Mouse (Mus musculus) effector memory CD4-positive, alpha-beta T cell, adult 7 months (primary cell): Measurements from ENCODE around the gene Ofd1. TPM values are rescaled to one million over a fixed set of nuclear protein-coding genes. Genes with fewer than 3 reads are reported as not detected.

ENCODE experiments used
- polyA plus RNA-seq: library from polyadenylated mRNA; unstranded; fragments of 100-300 nt; shearing (Covaris generic); gene quantifications from one replicate; pipeline ENCODE4 v1.2.1, GENCODE M21; 2017

The Ofd1 gene
- polyA plus RNA-seq = 7.1 TPM

DNA sequence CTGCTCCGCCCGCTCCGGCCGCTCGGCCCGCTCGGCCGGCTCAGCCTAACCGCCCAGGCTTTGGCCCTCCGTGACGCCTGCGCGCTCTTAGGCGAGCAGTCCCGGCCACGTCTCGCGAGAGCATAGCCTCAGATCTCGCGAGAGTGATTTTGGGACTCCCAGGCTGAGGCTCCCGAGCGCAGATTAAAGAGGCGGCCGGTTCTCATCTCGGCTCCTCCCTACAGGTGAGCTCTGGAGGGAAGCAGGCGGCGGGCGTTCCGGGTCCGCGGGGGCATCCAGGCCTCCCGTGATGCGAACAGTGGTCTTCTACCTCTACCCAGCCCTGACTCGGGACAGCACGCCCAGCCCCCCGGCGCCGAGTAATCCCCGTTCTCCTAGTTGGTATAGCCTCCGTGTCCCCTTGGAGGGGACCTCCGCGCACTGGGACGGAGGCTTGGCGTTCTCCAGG lies at the start of gene Ofd1:
TSS of gene Ofd1 (minus strand) at position 89 of the 448 bp plus-strand sequence.

GRCm38 (mm10) chrX:166479365-166479983 lies 39.0 kb upstream of the Ofd1 start, which contains the start of gene Rab9:
Gene Rab9 (minus strand): TSS chrX:166479867.

GRCm38 (mm10) chrX:166440036-166440615 lies 378 bp downstream of the Ofd1 start, which contains the start of gene Trappc2:
Gene Trappc2 (plus strand): TSS chrX:166440574.

Other genes with a start within 250 kb of the Ofd1 start
- gene Gpm6b, start 201.8 kb downstream of the Ofd1 start, polyA plus RNA-seq = 8.7 TPM
- gene Trappc2, start 130 bp downstream of the Ofd1 start, polyA plus RNA-seq = 14.5 TPM
- 28.4 TPM for gene Rab9, start 39.2 kb upstream of the Ofd1 start, polyA plus RNA-seq
- 3.5 TPM for gene Tceanc, start 77.9 kb upstream of the Ofd1 start, polyA plus RNA-seq
- not detected for gene Egfl6, start 145.0 kb upstream of the Ofd1 start, polyA plus RNA-seq